Mouse (Mus musculus): ENCODE data around the gene Tia1.

DNA sequence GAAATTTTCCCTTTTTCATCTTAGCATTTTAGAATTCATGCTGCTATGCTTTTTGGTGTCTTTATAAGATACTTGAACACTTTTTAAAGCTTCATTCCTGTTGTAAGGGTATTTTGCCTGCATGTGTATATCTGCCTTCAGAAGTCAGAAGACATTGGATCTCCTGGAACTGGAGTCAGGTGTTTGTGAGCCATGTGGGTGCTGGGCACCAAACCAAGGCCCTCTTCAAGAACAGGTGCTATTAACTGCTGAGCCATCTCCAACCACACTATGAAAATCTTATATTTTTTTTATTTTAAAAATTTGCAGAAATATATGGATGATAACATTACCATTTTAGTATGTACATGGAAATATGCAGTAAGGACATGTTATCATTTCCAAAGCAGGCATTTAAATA, 2.3 kb downstream of the Tia1 start:
- TF ChIP-seq CTCF (IDR thresholded peaks at IDR 0.05; ENCODE audit: borderline replicate concordance, extremely low read depth, insufficient read depth, insufficient read length) (no peak), POLR2A (IDR thresholded peaks at IDR 0.05; ENCODE audit: borderline replicate concordance, extremely low read depth, insufficient read depth, insufficient read length, poor library complexity, severe bottlenecking) (no peak)

All from brain, embryonic 14.5 days (tissue).